Mouse (Mus musculus) cerebellum, adult 2 months (tissue): Measurements from ENCODE around the gene Nectin4.

Experiments used
- CTCF ChIP-seq: fragments of 200-500 bp; IDR thresholded peaks from 2 replicates; pipeline ENCODE4 v1.5.1; 2011; ENCODE audit warnings: low read depth, mild to moderate bottlenecking, control low read depth, low read length, moderate library complexity, borderline replicate concordance; ENCODE audit not compliant: insufficient read depth
- POLR2A ChIP-seq: fragments of 200-500 bp; IDR thresholded peaks from 2 replicates; pipeline ENCODE4 v1.6.1; 2011; ENCODE audit warnings: low read length, control low read depth, borderline replicate concordance; ENCODE audit not compliant: insufficient read depth

DNA sequence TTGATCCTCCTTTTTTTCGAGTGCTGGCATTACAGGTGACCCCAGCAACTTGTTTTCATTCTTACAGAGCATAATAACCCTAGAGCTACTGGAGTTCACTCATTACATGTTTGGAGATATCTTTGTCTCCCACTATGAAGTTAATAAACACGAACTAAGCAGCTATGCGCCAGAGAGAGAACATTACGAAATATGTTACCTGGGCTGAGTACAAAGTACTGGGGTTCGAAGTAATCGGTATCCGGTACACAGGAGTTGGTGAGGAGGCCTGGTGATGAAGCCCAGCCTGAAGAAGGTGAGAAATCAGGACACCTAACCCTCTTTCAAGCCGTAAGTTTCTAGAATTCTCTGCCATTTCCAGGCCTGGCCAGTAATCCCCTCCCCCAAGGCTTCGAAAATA is 25.2 kb upstream of the Nectin4 start:
- TF ChIP-seq CTCF (no peak), POLR2A (no peak)
